Mouse (Mus musculus): ENCODE data around the gene Ubtf.
A peak's percentile ranks its signal among the peaks of the same experiment; 100 is the strongest.

Ubtf gene

DNA sequence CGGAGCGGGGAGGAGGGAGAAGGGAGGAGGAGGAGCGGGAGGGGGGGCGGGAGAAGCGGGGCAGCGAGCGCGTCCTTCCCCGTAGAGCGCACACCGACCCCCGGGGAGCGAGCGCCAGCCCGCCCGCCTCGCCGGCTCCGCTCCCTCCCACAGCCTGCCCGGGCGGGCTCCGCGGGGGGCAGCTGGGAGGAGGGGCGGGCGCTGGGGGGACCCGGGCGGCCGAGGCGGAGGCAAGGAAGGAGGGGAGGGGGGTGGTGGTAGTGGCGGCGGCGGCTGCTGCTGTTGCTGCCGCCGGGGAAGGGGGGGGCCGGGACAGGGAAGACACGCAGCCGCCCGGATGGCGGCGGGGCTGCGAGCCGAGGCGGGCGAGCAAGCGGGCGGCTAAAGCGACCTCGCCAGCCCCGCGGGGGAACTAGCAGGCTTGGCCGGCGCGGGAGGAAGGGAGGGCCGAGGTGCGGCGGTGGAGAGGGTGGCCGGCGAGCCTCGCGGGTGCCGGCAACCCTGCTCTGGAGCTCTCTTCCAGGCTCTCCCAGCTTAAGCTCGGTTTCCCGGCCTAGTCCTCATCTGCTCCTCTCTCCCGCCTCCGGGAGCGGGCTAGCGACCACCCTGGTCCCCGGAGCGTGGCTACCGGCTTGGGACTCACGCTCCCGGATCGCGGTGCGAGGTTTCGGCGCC lies 1.5 kb downstream of the Ubtf start:
- DNase-seq (ENCODE audit: low read depth, low spot score), result peak; percentile 81

DNA sequence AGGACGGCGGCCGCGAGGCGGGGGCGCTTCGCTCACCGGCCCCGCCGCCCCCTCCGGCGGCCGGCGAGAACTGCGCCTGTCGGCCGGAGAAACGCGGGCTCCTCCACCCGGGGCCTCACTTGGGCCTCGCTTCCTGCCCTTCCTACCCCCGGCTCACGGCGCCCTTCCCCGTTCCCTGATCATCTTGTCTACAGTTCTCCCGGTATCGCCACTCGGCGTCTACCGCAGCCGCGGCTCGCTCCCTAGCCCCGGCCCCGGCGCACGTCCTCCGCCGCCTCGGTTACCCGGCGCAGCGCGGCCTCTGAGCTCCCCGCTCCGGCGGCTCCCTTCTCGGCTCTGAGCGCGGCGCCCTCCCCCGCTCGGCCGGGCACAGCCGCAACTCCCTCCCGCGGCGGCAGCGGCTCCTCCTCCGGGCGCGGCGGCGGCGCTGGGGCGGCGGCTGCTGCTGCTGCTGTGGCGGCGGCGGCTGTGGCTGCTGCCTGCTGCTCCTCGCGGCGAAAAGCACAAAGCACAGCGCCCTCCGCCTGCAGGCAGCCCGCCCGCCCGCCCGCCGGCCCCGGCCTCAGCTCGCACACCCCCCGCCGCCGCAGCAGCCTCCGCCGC lies 2.1 kb downstream of the Ubtf start:
- peak; percentile 83 for DNase-seq (ENCODE audit: low read depth, low spot score)

DNA sequence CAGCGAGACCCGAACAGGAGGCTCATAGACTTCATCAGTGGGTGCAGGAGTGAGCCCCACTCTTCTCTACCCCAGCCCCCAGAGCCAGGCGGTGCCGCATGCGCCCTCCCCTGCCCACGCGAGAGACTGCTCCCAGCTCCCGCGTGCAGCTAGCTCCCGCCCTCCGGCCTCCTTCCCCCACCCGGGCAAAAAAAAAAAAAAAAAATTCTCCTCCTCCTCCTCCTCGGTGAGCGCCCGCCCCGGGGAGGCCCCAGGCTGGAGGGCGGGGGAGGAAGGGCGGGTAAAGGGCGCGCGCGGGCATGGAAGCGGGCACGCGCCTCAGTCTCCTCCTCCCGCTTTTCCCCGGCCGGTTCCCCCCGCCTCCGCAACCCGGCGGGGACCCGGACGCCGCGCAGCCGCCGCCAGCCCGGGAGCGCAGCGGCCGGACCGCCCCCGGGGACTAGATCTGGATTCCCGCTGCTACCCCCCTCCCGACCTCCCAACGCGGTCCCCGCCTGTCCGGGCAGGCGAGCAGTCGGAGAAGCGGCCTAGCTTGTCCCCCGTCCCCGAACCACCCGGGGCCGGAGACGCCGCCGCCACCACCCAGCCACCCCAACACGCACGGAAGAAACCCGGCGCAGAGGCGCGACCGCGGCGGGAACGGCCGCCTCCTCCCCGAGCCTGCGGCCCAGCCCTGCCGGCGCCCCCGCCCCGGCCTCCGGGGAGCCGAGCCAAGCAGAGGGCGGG lies 2.8 kb downstream of the Ubtf start:
- peak; percentile 93 for DNase-seq (ENCODE audit: low read depth, low spot score)

DNA sequence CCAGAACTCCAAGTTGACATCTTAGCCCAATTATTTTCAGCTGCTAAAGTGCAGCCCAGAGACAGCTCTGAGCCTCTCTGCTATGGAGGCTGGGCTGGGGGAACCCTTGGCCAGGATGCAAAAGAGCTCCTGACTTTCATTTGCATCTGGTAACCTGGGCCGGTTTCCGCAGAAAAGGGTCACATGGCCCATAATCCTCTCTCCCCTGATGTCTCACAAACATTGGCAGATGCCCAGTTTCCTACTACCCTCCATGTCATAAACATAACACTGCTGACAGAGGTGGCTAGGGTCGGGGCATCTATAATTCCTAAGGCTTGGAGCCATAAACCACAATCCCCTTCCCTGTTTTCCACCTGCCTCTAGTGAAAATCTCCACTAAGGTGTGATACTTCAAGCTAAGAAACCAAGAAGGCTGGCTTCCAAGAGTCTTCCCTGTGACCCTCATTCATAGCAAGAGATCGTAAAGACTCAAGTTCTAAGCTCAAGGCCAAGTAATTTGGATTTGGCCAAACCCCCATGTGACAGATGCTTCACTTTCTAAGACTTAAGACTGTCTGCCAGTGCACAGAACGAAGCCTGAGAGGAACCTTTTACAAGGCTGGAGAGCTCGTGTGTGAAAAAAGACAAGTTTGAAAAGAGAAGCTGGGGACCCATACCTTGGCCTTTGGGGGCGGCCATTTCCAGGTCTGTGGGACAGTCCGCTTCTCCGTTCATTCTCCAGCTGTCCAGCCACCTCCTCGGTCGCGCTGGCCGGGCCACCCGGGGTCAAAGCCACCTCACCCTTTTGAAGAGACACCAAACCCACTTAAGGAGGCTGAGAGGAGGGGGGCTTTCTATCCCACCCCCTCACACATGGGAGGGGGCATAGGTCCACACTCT lies 3.6 kb downstream of the Ubtf start:
- no peak for DNase-seq (ENCODE audit: low read depth, low spot score)

DNA sequence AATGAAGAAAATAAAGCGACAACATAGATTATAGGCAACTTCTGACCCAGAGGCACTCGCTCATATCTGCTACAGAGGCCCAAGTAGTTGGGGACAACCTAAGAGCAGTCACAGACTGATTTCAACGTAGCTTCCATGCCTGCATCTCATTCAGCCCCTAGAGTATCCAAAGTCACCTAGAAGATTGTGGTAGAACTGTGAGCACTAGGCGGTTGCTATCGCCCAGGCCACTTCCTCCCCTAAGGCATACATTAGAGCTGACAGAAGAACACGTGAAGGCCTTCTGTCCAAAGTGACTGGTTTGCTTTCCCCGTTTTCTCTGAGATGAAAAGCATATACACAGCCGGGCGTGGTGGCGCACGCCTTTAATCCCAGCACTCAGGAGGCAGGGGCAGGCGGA lies 5.2 kb downstream of the Ubtf start:
- DNase-seq (ENCODE audit: low read depth, low spot score), result no peak

DNA sequence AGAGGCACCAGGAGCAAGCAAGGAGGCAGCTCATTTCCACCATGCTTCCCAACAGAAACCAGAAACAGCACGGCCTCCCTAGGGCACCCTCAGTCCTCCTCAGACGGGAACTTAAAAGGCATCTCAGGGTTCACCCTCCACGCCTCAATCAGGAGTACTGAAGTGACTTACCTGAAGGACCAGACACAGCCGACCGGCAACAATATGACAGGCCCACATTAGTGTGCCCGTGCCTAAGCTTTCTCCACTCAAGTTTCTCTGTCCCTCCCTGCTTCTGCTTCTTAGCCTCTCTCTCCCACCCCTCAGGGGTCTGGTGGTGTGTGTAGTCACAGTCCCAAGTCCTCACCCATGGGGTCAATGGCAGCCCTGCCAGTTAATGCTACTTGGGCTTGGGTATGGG lies 7.0 kb downstream of the Ubtf start:
- DNase-seq (ENCODE audit: low read depth, low spot score), result no peak

DNA sequence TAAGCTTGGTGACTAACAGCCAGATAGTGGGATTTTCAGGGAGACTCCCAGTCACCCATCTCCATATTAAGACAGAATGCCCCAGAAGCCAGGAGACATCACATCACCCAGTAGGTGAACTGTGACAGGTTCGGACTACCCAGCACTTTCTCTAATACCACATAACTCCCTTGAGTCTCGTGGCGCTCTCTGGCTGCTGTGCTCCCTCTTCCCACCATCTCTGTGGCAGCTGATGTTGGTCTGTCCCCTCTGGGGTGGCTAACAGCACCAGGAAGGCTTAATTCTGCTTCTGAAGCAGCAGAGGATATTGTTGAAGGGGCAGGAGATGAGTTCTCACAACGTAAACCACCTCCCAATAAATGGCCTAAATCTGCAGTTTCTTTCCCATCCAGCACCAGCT lies 7.6 kb downstream of the Ubtf start:
- DNase-seq (ENCODE audit: low read depth, low spot score), result no peak

DNA sequence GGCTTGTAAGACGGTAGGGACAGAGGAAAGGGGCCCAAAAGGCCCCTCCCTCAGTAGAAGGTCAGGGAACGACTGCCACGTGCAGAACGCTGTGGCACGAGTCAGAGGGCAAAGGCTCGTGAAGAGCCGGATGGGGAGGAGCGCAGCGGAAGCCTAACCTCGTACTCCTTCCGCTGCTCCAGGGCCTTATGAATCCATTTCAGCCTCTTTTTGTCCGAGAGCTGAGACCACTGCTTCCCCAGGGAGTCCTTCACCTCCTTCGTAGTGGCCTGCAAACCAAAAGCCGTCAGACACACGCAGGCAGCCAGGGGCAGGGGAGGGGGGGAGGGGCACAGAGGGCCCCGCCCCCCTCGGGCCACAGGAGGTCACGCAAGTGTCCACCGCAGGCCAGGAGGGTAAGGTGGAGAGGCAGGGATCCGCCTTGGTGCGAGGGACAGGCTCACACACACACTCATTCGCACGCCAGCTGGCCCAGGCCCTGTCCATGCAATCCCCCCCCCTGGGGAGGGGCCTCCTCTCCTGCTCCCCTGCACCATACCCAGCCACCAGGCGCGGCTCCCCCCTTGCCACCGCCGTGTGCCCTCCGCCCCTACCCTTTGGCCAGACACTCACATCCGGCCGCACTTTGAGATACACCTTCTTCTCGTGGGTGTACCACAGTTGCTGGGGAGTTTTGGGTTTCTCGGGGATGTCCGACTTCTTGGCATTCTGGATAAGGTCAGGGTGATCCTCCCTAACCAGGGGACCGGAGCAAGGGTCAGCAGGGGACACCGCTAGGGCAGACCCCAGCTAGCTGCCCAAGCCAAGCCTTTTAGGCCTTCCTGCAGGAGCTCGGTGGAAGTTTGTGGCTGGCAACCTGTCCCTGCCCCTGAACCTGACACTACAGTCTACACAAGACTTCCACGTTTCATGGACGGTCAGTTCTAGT lies 8.5 kb downstream of the Ubtf start:
- no peak for DNase-seq (ENCODE audit: low read depth, low spot score)

DNA sequence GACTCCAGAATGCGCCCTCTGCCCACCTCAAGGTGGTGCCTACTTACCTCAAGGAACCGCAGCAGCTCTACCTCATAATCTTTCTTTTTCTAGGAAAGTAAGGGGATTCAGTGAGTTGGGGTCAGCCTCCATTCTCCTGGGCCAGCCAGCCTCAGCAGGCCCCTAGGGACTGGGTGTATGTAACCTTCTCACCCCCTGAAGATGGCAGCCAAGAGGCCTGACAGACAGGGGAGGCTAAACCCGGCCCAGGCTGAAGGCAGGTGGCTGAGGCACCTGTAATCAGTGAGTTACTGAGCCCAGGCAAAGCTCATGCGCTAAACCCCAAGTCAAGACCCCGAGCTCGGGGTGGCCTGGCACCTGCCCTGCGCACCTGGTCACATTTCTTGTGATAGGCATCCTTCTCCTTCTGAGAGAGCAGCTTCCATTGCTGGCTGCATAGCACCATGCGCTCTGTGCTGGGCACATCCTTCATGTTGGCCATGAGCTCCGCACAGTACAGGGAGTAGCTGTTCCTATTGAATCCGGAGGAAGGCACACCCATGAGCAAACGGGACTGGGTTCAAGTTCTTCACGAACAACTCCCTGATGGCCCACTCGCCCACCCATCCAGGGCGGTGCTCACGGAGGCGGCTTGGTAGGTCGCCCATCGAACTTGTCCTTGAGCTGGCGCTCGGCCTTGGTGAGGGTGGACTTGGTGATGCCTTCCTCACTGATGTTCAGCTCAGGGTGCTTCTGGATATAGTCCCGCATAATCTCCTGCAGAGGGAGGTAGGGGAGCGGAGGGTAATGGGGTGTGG lies 9.5 kb downstream of the Ubtf start:
- peak; percentile 37 for DNase-seq (ENCODE audit: low read depth, low spot score)

DNA sequence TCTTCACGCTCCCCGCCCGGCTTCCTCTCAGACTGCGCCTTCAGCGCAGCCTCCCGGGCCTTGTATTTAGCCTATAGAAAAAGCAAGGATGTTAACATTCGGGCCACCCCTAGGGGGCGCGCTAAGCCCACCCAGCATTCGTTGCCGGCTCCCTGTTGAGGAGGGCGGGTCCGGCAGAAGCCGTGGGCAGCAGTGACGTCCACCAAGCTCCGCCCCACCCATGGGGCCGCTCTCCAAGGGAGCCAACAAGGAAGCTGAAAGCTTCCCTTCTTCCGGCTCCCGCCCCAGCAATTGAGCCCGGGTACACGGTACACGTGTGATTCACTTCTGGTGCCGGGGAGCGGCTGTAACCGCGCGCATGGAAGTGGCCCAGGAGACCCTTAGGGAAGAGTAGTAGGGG lies 10.6 kb downstream of the Ubtf start:
- DNase-seq (ENCODE audit: low read depth, low spot score), result peak; percentile 98

DNA sequence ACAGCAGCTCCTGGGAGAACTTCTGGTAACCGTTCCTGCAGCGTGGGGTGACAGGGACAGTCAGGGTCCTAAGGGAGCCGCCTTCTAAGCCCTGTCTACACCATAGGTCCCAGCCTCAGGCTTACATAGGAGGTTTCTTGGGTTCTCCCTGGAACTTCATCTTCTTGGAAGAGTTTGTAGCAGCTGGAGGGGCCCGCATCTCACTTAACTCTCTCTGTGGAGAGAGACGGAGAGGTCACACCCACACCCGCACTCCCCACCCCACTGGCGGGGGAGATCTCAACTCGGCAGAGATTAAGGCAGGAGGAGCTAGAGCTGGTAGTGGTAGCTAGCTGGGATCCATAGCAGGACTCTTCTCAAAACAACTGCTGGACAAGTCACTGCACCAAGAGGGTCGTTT lies 11.4 kb downstream of the Ubtf start:
- no peak for DNase-seq (ENCODE audit: low read depth, low spot score)

DNA sequence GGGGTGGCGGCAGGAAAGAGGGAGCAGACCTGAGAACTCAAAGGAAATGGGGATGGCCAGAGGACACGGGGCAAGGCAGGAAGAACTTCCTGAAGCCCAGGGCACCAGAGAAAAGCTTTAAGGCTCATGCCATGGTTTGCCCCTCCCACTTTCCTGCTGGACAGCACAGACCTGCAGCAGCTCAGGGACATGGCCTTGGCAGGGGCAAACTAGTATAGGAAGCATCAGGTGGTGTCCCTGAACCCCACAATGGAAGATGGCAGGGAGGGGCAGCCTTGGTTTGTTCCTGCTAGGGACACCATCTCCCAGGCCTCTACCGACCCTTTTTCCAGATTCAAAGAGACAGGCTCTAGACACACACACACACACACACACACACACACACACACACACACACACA lies 14.2 kb downstream of the Ubtf start:
- DNase-seq (ENCODE audit: low read depth, low spot score), result no peak

DNA sequence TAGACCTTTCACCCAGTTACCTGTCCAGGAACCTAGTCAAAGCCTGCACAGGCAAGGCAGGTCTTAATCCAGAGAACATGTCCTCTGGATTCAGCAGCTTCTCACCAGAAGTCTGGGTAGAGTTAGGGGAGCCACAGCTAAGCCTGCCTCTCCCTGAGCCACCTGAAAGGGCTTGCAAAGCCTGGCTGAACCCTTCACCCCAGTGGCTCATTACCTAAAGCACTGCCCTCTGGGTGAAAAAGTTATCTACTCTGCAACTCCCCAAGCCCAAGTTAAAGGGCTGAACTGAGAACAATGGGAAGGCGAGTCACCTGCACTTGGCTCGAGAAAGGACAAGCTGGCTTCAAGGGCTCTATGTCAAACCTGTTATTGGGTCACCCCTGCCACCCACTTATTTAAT lies 15.4 kb downstream of the Ubtf start:
- no peak for DNase-seq (ENCODE audit: low read depth, low spot score)

DNA sequence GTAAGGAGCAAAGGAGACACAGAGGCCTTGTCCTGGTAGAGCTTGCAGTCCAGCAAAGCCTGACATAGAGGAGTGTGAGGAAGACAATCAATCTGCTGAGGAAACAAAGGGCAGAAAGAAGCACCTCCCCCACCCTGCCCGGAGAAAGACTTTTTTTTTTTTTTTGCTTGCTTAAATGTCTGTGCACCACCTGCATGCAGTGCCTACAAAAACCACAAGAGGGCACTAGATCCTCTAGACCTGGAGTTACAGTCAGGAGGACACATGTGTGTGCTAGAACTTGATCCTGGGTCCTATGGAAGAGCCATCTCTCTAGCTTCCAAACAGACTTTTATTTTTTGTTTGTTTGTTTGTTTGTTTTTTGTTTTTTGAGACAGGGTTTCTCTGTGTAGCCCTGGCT lies 19.7 kb downstream of the Ubtf start:
- peak; percentile 86 for DNase-seq (ENCODE audit: low read depth, low spot score)

DNA sequence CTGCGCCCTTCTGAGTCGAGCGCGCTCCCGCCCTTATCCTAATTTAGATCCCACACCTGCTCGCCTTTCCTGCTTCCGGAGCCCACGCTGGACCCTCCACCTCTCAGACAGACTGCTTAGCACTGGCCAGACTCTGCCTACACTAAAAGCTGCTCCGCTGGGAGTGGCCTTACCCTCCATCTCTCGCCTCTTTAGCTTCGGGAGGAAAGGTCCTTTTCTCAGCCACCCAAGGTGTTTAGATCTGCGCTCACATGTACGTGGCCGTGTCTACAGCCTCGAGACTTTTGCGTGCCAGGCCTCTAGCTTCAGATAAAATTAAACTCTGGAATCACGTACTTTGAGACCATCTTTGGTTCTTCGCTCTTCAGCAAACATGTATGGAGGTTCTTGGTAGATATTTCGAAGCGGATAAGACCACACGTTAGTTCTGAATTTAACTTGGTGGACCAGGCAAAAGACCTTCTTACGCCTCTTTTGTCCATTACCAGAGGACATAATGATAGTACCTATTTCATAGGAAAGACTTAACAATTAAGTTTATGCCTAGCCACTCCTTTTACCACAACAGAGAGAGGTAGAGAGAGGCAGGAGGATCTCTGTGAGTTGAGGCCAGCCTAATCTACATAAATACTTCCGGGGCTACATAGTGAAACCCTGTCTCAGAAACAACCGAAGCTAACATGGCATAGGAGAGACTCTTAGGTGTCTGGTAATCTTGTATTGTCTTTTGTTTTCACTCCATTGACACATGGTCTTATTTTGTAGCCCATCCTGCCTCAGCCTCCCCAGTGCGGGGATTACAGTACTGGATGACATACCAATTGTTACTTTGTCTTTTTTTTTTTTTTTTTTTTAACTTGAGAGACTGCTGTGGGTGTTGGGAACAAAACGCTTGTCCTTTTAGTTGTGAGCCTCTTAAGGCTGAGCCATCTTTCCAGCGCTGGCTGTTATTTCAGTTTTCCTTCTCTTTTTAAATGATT lies 21.7 kb downstream of the Ubtf start:
- DNase-seq (ENCODE audit: low read depth, low spot score), result peak; percentile 68

DNA sequence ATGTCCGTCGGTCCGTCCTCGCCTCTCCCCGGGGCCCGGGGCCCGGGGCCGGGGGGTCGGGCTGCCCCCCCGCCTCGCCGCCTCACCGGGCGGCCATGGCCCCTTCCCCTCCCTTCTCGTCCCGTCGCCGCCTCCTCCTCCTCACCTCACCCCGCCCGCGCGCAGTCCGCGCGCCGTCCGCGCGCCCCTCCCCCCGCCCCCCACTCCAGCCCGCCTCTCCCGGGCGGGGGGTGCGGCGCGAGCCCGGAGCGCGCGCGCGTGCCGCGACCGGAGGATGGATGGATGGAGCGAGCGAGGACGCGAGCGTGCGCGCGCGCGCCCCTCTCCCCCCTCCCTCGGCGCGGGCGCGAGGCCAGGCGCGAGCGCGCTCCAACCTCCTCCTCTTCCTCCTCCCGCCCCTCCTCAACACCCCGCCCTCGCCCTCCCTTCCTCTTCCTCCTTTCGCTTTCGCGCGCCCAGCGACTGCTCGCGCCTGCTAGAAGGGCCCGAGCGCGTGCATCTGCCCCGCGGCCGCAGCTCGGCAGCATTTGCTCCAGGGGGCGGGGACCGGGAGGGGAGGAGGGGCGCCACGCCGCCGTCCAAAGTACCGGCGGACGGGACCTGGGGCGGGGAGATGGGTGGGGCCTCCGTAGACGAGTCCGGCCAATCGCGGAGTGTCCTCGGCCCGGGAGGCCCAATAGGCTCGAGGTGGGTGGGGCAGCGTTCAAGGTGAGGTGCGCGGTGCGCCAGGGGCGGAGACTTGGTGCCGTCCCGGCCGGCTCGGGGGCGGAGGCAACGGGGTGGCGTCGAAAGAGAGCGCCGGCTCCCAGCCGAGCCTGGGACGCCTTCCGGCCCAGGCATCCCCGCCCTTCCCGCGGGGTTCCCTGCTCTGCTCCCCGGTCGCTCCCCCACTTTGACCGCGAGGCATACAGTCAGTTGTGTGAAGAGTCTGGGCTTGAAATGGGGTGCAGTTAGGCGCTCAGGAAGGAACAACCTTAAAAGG lies 22.8 kb downstream of the Ubtf start, which contains the start of gene Atxn7l3:
Gene Atxn7l3 (minus strand): TSS at position 141 of the 982 bp plus-strand sequence.
- DNase-seq (ENCODE audit: low read depth, low spot score), result peak; percentile 99

DNA sequence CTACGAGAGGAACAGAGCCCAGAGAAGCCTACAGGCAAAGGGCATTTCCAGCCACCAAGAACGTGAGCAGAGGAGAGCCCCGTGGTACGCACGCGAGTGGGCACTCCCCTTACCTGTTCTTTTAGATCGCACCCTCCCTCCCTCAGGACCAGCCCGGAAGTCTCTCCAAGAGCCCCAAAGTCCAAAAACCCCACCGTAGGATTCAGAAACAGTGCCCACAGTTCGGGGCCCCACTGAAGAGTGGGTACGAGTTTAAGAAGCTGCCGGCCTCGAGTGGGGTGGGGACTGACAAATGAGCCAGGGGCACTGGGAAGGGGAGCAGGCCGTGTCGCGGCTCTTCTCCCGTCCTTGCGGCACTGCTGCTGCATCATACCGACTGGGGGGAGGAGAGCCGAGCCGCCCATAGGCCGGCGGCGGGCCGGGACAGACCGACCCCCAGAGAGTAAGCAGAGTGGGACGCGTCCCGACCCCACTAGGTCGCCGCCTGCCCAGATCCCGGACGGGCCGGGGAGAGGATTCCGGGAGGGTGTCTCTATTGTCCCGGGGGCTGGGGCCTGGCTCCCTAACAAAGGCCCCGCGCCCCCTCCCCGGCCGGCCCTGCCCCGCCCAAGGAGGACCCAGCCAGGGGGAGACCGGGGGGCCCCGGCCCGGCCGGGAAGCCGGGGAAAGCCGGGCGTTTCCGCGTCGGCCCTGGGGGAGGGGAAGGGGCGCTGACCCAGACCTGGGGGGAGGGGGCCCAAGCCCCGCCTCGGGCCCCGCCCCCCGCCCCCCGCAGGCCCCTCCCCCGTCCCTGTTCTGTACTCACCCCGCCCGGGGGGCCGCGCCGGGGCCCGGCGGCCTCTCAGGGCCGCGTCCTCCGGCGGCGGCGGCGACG lies 23.7 kb downstream of the Ubtf start:
- DNase-seq (ENCODE audit: low read depth, low spot score), result peak; percentile 69
